Mouse (Mus musculus) spleen, adult 12 weeks (tissue): ENCODE data around the gene Sf3a3.

ENCODE experiments used
- DNase-seq: peaks from one replicate; pipeline ENCODE4 v3.0.0; 2022; ENCODE audit warnings: low spot score

Gene Sf3a3

DNA sequence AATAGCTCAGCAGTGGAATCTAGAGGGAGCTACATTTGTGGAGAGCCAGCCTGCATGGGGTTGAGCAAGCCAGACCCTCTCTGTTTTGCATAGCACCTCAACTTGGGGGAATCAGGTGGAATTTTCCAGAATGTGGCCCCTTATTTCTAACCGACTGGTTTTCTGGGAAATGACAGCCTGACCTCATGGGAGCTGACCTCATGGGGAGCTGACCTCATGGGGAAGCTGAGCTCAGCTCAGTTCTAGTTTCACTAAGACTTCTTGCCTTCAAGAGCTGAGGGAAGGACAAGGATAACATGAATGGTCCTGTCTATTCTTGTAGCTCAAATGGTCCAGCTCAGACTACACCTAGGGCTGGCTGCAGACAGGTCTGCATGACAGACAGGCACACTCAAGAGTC lies 24.2 kb downstream of the Sf3a3 start:
- DNase-seq, result no peak

- DNase-seq, result peak; percentile 47
These were observed 27.1 kb downstream of the Sf3a3 start, which contains the start of gene Inpp5b for GRCm38 (mm10) chr4:124741376-124742343. Gene Inpp5b, plus strand, starts transcription at chr4:124741850.

GRCm38 (mm10) chr4:124742839-124743238 lies 28.3 kb downstream of the Sf3a3 start:
- no peak for DNase-seq

DNA sequence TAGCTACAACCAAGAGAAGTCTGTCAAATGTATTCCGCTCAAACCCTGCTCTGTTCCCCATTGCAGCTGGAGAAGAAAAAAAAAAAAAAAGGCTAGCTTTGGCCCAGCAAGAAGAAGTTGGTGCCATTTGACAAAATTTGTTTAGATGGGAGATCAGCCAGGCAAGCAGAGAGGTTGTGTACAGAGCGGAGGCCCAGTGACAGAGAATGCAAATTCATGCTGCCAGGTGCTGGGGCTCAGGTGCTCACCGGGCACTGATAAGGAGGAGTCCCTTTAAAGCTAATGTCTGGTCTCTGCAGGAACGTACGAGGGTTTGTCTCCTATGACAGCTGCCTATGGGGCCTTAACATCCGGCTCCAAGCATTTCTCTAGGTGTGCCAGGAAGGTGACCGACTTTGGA lies 32.0 kb downstream of the Sf3a3 start:
- no peak for DNase-seq

DNA sequence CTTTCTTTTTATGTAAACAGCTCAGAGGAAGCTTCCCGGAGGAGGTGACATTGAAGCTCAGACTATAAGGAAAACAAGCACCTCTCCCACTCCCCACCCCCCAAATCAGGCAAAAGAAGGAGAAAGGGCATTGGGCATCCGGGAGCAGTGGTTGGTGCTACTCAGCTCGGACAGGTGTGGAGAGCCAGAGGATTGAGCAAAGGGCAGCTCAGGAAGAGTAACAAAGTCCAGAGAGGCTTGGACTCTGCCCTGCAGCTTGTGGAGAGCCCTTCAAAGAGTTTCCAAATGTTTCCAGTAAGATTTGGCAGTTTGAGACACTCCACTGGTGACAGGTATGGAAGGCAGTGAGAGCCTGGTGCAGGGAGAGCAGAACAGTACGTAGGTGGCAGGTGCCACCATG lies 33.3 kb downstream of the Sf3a3 start:
- DNase-seq, result no peak

DNA sequence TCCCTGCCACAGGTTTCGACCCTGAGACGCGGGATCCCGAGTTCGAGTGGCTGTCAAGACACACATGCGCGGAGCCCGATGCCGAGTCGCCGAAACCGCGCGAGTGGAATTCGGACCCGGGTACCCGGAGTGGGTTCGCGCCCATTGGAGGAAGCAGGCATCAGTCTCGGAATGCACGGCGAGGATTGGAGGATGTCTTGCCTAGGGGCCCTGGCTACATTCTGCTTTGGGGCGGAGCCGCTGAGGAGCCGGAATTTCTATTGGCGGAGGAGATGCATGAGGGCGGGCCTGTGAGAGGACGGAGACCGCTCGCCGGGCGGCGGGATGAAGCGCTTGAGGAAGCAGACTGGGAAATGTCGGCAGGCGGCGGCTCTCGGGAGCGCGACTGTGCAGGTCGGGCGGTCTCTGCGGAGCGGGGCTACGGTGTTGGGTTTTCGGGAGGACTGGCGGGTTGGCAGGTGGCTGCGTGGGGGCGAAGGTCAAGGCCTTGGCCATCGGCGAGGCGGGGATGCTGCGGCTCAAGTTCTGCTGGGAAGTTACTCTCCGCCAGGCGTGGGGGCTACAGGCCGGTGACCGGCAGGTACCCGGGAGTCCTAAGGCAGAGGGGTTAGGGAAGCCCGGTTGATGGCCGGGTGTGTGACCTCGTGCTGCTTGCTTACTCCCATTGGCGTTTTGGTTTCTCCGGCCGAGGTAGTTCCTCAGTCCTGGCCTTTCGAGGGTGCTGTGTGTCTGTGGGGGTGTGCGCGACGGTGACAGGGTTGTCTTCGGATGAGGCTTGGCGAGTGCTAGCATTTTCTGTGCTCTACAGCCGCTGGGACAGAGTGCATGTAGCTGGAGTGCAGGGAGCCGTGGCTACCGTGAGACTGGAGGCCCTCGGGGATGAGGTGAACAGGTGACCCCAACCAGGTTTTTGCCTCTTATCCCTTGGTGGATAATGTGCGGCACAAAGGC lies 37.0 kb downstream of the Sf3a3 start:
- DNase-seq, result peak; percentile 96

GRCm38 (mm10) chr4:124752281-124753199 lies 38.0 kb downstream of the Sf3a3 start:
- peak; percentile 57 for DNase-seq

- no peak for DNase-seq
These were observed 41.0 kb downstream of the Sf3a3 start for GRCm38 (mm10) chr4:124755526-124755925.

DNA sequence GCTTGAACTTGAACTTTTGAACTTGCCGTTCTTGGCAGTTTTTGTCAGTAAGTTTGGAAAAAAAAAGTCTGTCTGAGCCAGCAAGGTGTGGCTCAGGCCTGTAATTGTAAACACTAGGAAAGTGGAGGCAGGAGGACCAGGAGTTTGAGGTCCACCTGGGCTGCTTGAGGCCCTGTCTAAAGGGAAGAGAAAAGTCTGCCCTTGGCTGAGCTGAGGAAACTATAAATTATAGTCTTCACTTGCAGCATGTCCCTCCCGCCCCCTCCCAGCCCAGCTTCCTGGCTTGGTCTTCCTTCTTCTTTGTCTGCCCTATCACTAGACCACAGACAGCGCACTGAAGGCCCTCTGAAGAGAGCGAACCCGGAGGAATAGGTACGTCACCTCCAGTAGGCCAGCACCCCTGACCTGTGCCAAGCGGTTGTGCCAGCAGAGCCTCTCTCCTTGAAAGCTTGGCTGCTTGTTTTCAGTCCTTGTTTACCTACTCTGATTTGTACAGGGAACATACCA lies 44.8 kb downstream of the Sf3a3 start:
- no peak for DNase-seq

DNA sequence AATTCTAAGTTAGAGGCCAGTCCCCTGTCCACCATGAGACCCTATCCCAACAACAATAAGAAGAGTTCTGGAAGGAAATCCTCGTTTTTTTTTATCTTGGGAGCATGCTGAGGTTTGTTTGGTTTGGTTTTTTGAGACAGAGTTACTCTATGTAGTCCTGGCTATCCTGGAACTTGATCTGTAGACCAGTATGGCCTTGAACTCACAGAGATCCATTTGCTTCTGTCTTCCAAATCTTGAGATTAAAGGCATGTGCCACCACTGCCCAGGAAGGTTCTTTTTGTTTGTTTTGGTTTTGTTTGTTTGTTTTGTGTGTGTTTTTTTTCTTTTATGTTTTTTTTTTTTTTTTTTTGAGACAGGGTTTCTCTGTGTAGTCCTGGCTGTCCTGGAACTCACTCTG lies 46.6 kb downstream of the Sf3a3 start:
- no peak for DNase-seq

GRCm38 (mm10) chr4:124762858-124763452 lies 48.4 kb downstream of the Sf3a3 start:
- no peak for DNase-seq

- DNase-seq, result no peak
These were observed 51.4 kb downstream of the Sf3a3 start for GRCm38 (mm10) chr4:124765802-124766565.

- no peak for DNase-seq
These were observed 52.0 kb downstream of the Sf3a3 start for GRCm38 (mm10) chr4:124766566-124766940.

GRCm38 (mm10) chr4:124768963-124769591 lies 54.5 kb downstream of the Sf3a3 start:
- no peak for DNase-seq

GRCm38 (mm10) chr4:124770624-124771023 lies 56.0 kb downstream of the Sf3a3 start:
- DNase-seq, result no peak

- no peak for DNase-seq
These were observed 57.5 kb downstream of the Sf3a3 start for GRCm38 (mm10) chr4:124772125-124772524.

- no peak for DNase-seq
These were observed 58.9 kb downstream of the Sf3a3 start for GRCm38 (mm10) chr4:124773449-124773848.

- no peak for DNase-seq
These were observed 59.4 kb downstream of the Sf3a3 start for GRCm38 (mm10) chr4:124773995-124774394.

DNA sequence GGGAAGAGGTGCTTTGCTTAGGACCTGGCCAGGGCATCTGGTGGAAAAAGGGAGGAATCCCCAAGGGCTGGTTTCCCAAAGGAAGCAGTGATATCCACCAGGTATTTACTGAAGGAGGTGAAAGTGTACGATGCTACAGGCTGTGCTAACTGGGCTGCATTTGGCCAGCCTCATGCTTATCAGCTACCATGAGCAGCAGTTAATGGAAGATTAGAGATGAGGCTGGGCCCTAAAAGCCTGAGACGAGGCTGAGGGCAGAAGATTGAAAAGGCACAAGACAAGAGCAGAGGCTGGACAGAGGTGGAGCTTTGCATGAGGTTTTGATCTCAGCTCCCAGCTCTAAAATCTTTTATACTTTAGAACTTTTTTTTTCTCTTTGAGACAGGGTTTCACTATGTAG lies 59.9 kb downstream of the Sf3a3 start:
- DNase-seq, result no peak

DNA sequence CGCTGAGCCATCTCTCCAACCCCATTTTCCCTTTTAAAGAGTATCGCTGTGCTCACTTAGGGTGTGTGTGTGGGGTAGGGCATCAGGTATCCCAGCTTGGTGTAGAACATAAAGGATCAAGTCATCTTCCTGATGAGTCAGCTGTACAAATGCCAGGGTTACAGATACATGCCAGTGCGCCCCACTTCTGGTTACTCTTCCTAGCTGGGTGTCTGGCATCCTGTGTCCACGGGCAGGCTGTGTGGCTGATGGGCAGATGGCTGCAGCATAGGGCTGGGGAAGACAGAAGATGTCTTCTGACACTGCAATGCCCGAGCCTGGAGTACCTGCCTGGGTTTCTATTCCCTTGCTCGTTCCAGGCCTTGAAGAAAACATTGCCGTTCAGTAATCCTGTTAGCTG lies 66.8 kb downstream of the Sf3a3 start:
- DNase-seq, result no peak
